Mouse (Mus musculus) lung, postnatal 4 days (tissue): ENCODE results near the gene Rars2.
"Not testable (repeated sequence)": the region's sequence is repeated elsewhere in the genome, so short reads cannot be mapped to it uniquely, and the experiment has no call there.

Experiments used
- DNase-seq, 2 experiments: peaks; one replicate each; pipeline ENCODE4 v3.0.0; 2021

Rars2 gene

DNA sequence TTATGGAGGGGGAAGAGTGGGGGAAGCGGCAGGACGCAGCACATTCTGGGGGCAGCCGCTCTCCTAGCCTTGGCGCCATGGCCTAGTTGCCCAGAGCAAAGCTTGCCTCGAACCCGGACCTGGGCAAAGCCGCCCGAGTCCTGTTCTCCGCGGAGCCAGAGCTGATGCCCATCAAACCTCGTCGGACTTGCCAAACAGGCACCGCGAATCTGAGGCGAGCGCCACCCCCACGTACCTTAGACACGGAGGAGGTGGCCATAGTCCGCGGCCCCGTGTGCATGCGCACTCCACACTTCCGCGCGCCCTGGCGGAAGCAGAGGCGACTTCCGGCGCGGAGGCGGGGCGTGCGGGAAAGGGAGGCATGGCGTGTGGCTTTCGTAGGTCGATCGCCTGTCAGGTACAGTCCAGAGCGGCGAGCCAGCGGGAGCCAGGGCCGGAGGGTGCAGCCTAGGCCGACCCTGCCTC lies at the start of gene Rars2, which contains the start of gene Orc3:
Gene Rars2 (plus strand): TSS at position 328 of the 465 bp plus-strand sequence.
Gene Orc3 (minus strand): TSS at position 315 of the 465 bp plus-strand sequence.
- peak; percentile 93 to 94 for DNase-seq

DNA sequence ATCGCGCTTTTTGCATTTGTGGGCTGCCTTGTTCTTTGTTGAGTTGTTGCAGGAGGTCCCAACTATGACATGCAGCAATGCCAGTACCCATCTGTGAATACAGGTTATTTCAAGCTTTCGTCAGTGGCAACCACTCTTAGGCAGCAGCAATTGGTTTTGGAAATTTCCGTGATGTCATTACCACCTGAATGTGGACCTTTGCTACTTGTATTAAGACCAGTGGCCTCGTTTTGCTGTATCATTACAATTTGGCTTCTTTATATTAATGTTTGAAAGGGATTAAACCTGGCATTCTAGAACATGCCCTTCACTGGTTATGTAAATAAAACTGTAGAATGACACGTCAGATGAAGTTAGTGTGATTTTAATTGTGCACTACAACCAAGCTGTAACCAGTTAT lies 48.5 kb upstream of the Rars2 start:
- no peak for DNase-seq

DNA sequence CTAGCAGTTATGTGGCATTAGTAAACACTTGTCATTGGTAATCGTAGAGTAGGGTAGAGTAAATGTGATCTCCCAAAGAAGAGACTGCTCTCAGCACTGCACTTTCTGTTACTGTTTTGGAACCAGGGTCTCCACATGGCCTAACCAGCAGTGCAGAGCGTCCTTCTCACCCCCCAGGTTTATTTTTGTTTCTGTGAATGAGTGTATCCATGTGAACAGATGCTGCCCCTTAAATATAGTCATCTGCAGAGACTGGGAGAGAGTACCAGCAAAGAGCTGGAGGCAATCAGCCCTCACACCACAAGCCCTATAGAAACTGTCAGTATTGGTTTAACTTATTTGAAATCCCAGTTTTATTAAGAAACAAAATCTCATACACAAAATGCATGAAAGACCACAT lies 41.9 kb upstream of the Rars2 start:
- DNase-seq: no peak

DNA sequence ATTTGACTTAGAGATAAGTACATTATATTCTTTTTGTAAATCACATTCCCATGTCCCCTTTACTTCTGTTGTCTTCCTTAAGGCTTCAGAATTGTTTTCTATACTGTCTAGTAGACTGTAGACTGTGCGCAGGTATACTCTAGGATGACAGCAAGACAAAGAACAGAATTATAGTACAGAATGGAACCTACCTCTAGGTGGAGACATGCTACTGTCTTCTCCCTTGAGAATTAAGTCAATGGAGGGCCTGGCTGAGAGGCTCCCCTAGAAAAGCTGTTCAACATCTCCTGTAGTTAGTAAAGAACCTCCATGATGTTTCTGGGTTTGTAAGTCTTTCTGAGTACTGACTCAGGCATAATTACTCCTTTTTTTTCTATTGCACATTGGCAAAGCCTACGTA lies 37.7 kb upstream of the Rars2 start:
- DNase-seq: no peak

DNA sequence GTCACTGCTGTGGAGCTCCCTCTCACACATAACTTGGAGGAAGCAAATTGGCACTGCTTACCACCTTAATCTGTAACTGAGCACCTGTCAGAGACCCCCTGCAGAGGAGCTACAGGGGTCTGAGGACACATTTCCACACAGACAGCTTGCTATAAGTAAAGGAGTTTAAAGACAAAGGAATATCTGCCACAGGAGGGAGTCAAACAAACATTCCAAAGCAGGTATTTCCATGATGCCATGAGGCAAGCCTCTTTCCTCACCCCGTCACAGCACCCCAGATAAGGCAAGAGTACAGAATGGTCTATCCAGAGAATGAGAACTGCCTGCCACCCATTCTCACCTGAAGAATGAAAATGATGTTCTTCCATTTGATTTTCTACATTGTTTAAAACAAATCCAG lies 35.5 kb upstream of the Rars2 start:
- no peak for DNase-seq

DNA sequence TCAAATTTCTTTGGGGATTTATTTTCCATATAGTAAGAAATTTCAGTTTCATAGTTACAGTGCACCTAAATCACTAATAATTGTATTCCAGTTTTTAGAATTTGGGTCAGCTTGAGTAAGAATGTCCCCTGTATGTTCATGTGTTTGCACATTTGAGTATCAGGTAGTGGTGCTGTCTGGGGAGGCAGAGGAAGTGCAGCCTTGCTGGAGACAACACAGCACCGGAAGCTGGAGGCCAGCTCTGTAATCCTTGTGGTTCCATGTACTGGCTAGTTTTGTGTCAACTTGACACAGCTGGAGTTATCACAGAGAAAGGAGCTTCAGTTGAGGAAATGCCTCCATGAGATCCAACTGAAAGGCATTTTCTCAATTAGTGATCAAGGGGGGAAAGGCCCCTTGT lies 33.3 kb upstream of the Rars2 start:
- DNase-seq: not testable (repeated sequence)

DNA sequence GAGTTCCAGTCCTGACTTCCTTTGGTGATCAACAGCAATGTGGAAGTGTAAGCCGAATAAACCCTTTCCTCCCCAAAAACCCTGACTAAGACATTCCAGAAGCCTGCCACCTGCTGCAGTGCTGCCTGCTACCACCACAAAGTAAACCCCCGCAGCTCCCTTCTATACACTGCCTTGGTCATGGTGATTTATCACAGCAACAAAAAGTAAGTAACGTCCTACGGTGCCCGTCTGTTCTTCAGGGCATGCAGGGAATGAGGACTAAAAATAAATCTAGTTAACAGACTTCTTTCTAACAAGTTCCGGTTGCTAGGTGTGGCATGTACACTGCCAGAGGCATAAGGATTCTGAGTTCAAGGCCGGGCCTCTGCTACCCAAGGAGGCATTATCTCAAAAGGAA lies 32.8 kb upstream of the Rars2 start:
- DNase-seq: no peak

DNA sequence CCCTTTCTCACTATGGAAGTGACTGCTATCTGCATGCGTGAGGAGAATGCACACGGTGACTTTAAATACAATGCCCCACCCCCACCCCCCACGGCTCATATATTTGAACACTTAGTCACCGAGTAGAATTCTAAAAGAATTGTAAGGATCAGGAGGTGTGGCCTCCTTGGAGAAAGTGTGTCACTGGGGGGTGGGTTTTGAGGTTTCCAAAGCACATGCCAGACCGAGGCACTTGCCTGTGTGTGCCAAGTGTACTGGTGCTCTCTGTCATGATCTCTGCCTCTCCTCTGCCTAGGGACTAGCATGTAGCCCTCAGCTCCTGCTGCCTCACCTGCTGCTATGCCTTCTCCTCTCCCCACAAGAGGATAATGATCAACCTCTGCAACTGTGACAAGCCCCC lies 32.3 kb upstream of the Rars2 start:
- no peak for DNase-seq

DNA sequence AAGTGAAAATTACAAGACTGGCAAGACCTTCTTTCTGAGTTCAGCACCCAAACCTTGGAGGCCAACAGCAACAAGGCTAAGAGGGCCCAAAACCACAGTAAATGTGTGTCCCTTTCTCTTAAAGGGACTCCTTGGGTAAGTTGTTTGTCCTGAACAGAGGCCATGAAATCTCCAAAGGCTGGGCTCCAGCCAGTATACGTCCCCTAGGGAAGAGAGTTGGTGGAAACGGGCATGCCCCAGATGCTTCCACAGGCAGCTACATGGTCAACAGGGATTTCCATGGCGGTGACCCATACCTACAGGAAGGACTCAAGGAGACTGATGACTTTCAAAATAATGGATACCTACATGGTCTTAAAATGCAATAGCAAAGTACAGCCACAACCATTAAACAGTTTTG lies 31.3 kb upstream of the Rars2 start:
- no peak for DNase-seq

DNA sequence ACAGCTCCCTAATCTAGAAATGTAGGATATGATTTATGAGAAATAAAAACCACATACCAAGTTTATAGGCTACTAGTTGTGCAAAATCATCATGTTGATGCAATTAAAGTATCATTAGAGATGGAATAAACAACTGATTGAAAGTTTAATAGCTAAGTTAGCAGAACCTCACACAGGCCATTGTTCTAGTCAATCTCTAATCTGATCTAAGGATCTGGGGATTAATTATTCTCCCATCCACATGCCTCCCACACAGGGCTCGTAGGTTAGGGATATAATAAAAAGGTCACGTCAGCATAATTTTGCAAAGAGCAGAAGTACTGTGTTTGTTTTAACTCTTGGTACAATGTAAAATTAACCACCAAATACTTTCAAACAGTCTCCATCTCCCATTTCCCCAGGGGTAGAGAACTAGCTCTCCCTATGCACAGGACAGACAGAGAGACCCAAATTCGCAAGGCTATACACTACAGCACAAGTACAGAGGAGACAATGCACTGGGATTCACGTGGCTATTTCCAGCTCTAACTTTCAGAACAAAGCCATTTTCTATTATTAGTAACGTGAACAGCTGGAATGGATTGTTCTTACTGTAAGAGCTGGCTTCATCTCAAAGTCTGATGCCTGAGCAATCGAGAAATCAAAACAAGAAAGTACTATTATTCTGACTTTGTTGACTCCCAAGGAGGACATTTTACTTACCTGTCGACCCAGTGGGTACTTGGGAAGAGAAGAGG lies 29.7 kb upstream of the Rars2 start:
- DNase-seq: no peak

DNA sequence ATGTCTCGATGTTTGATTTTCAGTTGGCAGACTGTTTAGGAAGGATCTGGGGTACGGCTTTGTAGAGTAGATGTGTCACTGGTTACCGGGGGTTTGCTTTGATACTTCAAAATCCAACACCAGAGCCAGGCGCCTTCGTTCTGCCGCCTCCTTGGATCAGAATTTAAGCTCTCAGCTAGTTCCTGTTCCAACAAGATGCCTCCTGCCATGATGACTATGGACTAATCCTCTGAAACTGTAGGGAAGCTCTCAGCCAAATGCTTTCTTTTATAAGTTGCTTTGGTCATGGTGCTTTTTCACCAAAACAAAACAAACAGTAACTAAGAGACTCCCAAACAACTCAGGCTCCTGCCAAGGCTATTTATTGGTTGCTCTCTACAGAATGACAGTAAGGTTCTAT lies 11.6 kb upstream of the Rars2 start:
- no peak for DNase-seq

DNA sequence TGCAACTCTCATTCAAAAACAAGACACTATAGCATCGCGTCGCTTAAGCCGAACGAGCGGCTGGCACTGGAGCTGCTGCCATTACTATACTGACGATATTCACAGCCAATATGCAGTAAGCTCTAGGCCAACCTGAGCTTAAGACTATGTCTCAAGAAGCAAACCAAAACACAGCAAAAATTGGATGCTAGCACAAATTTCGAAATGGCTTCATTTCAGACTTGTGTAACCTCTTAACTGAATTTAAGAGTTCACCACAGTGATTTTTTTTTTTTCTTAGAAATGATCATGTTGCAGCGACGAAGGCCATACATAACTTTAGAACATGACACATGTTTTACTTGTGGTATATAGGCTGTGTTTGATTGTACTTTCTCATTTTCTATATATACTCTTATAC lies 8.1 kb upstream of the Rars2 start:
- DNase-seq: no peak

DNA sequence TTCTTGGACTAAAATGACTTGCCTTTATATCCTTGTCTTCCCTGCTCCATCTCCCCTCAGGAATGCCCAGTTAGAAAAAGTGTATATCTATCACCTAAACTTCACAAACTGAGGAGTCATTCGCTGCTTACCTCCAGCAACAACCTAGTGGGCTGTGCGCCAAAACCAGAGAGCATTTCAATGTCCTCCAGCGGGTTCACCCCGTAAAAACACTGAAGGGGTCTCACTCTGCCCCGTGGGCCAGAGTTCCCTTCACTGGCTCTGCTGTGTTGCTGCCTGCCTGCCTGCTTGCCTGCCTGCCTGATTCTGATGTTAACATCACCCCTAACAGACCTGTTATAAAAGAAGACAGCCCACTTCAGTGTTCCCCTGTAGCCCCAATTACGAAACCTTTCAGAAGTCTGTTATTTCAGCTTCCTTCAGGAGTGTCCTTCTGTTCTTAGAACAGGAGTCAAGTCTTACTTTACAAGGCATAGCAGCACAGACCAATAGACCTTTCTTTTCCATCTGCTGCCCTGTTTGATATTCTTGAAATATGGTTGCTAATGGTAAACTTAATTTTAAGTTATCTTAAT lies 1.1 kb upstream of the Rars2 start:
- peak in 1 of 2 experiments; percentile 6 for DNase-seq

DNA sequence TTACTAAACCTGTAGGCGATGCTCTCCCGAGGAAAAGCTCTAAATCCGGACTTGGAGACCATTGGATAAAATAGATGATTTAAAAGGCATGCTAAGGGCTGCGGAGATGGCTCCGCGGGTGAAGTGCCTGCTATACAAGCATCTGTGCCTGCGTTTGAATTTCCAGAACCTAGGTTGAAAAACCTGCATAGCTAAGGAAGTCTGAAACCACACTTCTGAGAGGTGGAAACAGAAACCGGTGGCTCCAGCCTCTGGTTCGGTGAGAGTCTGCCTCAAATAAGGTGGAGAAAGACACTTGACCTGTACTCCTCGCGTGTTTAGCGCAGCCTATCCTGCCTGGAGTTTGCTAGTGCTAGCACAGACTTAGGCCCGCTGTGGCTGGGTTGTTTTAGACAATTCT lies 546 bp downstream of the Rars2 start:
- DNase-seq: peak in 1 of 2 experiments; percentile 8

DNA sequence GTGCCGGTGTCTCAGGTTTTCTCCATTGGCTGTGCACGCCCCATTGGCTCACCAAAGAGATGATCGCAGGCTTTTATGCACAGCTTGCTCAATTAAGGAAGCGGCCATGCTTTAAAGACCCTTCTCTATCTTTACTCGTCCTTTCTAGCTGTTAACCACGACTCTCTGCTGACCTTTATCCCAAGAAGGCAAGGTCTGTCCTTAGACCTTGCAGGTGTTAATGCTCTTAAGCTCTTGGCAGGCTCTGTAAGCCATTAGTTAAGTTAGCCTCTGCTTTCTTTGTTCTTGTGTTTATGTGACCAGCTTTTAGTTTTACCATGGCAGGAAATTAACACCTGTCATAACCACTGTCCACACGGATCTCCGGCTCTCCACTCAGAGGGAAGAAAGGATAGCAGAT lies 1.4 kb downstream of the Rars2 start:
- DNase-seq: no peak

DNA sequence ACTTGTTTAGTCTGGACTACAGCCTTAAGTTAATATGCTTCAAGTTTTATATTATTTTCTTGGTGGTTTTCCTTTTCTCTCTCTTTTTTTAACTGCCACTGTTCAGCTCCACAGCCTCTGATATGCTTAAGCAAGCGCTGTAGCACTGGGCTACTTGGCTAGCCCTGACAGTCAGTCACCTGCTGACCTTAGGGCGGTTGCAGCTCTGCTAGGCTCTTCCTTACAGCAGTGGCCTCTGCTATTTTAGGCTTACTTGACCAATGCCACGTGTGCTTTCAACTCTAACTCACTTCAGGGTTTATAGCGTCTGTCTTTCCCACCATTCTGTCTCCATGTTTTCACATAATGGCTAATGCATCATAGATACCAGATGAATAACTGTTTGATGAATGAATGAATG lies 10.8 kb downstream of the Rars2 start:
- DNase-seq: no peak

DNA sequence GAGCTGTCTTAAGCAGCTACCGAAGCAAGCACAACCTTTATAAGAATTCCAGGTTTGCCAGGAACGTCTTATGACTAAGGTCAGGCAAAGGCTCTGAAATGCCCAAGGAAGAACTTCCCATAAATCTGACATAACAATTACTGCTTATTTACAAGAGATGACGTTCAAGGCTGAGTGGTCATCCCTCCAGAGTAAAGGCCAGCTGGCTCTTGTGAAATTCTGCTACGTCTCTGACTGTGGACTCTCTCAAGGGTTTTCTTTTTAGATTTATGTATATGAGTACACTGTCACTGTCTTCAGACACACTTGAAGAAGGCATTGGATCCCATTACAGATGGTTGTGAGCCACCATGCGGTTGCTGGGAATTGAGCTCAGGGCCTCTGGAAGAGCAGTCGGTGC lies 11.6 kb downstream of the Rars2 start:
- DNase-seq: no peak

DNA sequence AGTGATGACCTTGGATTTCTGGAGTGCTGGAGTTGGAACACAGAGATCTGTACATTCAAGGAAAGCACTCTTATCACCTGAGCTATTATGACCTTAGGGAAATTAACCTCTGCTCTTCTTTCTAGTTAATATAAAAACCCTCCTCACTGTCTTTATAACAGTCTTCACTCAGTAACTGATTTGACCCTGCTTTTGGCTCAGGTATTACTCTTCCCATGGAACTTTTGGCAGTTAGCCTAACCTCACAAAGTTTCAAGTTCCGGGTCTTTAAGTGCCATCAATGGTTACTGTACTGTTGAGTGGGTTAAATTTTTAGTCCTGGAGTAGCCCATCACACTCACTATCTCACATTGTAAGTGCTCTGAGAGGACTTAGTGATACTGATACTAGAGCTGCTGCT lies 15.2 kb downstream of the Rars2 start:
- DNase-seq: no peak

DNA sequence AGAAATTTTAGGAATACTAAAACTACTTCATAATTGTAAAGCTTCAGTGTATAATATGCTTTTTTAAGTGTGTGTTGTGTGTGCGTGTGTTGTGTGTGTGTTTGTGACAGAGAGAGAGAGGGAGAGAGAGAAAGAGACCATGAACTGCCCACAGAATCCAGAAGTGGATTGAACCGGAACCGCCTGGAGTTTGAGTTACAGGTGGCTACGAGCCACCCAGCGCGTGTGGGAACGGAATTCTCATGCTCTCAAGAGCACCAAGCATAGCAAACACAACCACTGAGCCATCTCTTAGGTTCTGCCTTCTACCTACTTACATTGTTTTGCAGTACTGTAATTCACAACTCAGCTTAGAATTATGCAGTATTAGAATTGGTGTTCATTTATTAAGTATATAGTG lies 19.4 kb downstream of the Rars2 start:
- no peak for DNase-seq

DNA sequence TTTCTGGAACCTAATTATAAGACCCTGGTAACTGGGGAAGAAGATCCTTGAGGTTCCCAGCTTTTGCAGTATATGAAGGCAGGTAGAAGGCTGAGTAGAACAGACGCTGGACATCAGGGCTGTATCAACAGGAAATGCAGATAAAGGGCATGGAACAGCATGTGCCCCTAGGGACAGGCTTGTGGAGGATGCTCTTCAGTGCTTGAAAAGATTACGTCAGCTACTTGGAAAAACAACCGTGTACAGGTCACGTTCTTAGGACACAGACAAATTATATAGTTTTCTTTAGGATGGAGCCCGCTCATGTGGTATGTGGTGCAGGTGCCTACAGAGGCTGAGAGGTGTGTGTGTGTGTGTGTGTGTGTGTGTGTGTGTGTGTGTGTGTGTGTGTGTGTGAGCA lies 21.3 kb downstream of the Rars2 start:
- DNase-seq: no peak

DNA sequence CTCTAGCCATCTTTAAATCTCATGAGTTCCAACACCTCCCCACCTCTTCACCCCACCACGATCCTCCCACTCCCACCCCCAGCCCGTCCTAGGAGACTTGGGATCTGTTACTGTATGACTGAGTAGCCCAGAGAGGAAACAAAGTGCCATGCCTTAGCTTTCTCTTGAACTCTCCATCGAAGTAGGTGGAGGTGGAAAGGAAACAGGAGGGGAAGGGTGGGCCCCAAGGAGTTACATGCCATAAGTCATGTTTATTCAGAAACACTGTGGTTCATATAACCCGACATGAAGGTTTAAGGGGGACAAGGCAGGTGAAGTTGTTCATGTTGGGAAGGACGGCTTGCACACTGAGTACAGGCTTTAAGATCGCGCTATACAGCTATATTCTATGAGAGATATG lies 22.6 kb downstream of the Rars2 start:
- no peak for DNase-seq

DNA sequence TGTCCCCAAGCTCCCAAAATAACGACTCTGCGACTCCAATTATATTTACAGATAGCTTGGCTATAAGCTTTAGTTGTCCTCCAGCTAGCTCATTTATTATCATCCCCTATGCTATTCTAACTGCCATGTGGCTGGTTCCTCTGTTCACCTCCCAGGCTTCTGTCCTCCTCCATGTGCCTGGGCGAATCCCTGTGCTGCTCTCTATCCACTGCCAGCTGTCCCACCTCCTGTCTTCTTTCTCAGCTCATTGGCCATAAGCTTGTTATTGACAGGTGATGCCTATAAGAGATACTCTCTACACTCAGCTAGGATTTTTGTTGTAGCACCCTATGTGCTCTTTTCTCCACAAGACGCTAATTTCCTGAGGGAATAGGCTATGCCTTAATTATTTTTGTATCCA lies 23.1 kb downstream of the Rars2 start:
- no peak for DNase-seq

DNA sequence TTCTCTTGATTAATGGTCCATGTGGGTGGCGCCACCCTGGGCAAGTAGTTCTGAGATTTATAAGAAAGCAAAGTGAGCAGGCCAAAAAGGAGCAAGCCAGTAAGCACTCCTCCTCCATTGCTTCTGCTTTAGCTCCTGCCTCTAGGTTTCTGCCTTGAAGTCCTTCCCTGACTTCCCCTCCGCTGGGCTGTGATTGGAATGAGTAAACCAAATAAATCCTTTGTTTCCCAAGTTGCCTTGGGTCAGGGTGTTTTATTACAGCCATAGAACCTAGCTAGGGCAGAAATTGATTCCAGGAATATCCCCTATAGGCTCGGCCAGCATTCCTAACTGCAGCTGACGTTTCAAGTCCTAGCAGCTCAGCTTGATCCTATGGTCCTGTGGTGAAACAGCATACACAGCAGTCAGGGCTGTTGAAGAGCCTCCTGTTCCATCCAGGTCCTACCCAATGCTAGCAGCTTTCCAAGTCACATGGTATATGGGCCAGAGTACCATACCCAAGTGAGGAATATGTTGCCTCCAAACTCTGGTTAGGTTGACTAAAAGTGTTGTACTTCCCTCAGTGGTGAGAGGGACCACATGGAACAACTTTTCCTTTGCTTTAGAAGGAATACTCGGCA lies 25.1 kb downstream of the Rars2 start:
- no peak for DNase-seq

DNA sequence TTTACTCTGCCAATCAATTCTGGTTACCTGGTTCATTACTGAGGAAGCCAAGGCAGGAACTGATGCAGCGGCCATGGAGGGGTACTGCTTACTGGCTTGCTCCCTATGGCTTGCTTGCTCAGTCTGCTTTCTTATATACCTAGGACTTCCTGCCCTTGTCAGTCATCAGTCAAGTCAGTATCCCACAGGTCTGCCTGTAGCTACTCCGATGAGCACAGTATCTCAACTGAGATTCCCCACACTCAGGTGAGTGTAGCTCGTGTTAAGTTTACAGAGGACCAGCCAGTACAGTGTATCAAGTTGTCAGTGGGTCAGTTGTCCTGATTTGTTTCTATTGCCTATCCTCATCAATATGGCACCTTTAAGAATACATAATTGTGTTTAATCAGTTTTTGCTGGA lies 26.0 kb downstream of the Rars2 start:
- DNase-seq: no peak
